Mouse (Mus musculus) kidney, adult 2 months (tissue): ENCODE results near the gene Bloc1s1.

Experiments used
- CTCF ChIP-seq: fragments of 200-500 bp; conservative IDR thresholded peaks from 2 replicates; pipeline ENCODE4 v1.5.1; 2011; ENCODE audit warnings: low read depth, mild to moderate bottlenecking, control low read depth, low read length, moderate library complexity, mixed read lengths; ENCODE audit not compliant: insufficient read depth, insufficient read length
- POLR2A ChIP-seq: fragments of 200-500 bp; IDR thresholded peaks from one replicate; pipeline ENCODE4 v1.6.1; 2011; ENCODE audit warnings: low read depth, low read length, control low read depth

DNA sequence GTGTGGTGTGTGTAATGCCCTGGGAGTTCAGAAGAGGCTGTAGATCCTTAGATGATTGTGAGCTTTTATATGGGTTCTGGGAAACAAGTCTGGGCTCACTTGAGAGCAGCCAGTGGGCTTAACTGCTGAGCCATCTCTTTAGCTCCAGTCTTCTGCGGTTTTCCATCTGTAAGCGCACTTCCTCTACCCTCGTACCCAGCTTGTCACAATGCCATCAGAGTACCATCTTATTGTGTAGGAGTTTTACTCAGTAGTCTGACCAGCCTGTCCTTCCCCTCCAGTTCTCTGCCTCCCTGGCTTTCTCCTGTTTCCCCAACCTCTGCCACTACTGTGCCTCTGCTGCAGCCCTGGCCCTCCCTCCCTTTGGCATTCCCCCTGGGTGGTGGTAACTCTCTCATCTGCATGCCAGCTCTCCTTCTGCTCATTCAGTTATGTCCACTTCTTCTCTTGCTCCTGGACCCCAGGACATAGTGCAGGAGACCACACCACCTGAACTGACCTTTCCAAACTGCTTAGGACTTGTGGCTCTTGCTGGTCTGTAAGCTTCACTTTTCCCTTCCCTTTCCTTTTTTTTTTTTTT is 21.3 kb downstream of the Bloc1s1 start:
- TF ChIP-seq CTCF (no peak), POLR2A (no peak)
